Mouse (Mus musculus): ENCODE data around the gene Arl6ip6. TPM values are rescaled to one million over a fixed set of nuclear protein-coding genes. Genes with fewer than 3 reads are reported as not detected.

The Arl6ip6 gene
- total RNA-seq (2021) = 10 to 100 TPM; 11.1 to 12.9 TPM
- long read RNA-seq, experiment 1, transcript Arl6ip6-201 (4 exons, 2,548 nt) = major isoform, 6 of 7 reads
- long read RNA-seq, experiment 1, partial matches to known transcripts = 0 of 7 reads
- long read RNA-seq, experiment 1, other reads (novel, unspliced or antisense) = 0 of 7 reads
- long read RNA-seq, experiment 2, transcript Arl6ip6-201 (4 exons, 2,548 nt) = major isoform, 8 of 12 reads
- long read RNA-seq, experiment 2, partial matches to known transcripts = 0 of 12 reads
- long read RNA-seq, experiment 2, other reads (novel, unspliced or antisense) = 3 of 12 reads

DNA sequence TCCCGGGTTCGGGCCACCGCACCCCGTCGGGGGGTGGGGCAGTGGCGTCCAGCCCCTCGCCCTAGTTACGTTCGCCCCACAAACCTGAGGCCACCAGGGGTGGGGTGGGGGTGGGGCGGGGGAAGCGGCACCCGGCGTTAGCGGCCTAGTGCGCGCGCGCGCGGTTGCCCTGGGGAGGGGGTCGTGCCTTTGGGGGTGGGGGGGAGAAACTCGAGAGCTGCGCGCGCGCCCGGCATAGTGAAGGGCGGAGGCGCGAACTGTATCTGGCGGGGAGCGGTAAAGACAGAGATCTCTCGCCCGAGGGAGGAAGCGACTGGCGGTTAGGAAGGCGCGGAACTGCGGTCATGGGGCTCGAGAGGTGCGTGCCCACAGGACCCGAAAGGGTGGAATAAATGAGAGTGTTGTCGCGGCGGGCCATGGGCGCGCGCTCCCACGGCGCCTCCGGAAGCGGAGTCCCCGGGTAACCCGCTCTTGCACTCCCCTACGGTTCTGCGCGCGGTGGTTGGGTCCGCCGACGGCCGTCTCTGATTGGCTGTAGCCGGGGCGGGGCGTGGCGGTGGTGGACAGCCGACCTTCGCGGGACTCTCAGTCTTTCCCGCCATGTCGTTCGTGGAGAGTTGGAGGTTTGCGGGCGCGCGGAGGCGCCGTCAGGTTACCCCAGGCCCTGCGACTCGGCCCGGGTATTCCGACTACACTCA is at the start of gene Arl6ip6:
Gene Arl6ip6 (plus strand): TSS at position 204 of the 698 bp plus-strand sequence.
- H3K4me3 ChIP-seq = peak within 1 kb of the TSS; percentile 82
- no peak for TF ChIP-seq CTCF (conservative IDR thresholded peaks at IDR 0.05)
- H3K27ac ChIP-seq = peak within 1 kb of the TSS; percentile 100
- DNase-seq (ENCODE audit: low spot score in 2 of 2) = peak; percentile 96 to 98

DNA sequence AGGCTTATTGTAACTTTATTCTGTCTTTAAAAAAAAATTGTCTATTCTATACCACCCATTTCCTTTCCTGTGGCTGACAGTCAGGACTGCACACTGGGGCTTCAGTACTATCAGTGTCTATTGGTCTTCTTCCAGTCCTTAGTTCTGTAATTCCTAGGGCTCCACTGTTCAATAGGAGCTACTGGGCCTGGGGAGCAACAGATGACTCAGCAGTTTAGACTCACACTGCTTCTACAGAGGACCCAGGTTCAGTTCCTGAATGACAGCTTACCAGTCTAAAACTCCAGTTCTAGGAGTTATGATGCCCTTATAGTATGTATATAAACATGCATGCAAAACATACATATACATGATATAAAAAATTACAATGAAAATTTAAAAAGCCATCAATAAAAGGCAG is 44.7 kb upstream of the Arl6ip6 start:
- no peak for TF ChIP-seq CTCF (conservative IDR thresholded peaks at IDR 0.05)
- Histone ChIP-seq H3K27ac (no peak overlapping the region), H3K4me3 (no peak overlapping the region)
- no peak for DNase-seq (ENCODE audit: low spot score in 2 of 2)

DNA sequence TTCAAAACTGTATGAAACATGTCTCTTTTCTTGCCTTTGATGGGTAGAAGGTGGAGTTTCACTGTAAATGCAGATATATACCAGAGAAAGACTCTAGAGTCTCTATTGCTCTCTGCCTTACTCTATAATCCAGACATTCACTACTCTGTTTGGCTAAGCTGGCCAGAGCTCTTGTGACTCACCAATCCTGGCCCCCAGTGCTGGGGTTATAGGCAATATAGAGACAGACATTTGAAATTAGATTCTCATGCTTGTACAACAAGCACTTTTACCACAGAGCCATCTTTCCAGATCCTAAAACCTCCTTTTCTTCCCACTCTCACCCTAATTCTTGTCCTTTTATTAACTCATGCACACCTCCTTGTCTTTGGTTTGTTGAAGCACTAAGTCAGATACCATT is 17.6 kb upstream of the Arl6ip6 start:
- Histone ChIP-seq H3K4me3 (no peak overlapping the region), H3K27ac (no peak overlapping the region)
- no peak for TF ChIP-seq CTCF (conservative IDR thresholded peaks at IDR 0.05)
- no peak for DNase-seq (ENCODE audit: low spot score in 2 of 2)

DNA sequence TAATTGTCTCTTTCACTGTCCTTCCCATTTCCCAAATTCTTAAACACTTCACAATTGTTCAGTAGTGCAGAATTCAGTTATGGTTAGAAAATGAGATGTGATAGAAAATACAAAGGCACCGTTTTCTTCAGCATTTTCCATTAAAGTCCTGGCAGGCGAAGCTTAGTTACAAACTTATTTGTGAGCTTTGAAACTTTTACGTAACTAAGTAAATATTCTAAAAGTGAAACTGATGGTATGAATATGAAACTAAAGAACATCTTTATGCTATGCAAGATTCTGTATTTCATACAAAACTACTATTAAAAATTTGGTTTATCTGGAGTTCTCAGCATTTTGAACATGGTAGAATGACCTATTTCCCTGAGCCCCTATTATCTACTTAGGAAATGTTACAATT is 12.6 kb upstream of the Arl6ip6 start:
- no peak for TF ChIP-seq CTCF (conservative IDR thresholded peaks at IDR 0.05)
- no peak for DNase-seq (ENCODE audit: low spot score in 2 of 2)
- Histone ChIP-seq H3K27ac (no peak overlapping the region), H3K4me3 (no peak overlapping the region)

DNA sequence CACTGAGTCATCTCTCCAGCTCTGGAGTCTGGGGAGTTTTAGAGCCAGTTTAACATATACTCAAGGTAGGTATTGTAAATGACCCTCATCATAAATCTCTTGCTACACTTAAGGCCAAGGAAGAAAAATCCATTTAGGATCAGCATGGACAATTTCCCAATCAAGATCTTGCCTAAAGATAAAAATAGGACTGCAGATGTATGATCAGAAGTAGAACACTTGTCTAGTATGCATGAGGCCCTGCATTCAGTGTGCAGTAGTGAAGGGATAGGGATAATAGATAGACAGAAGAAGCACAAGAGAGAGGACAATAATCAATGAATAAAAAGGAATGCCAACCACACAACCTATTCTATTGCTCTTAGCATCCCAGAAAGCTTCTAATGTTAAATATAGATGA is 11.7 kb upstream of the Arl6ip6 start:
- no peak for TF ChIP-seq CTCF (conservative IDR thresholded peaks at IDR 0.05)
- Histone ChIP-seq H3K4me3 (no peak overlapping the region), H3K27ac (no peak overlapping the region)
- no peak for DNase-seq (ENCODE audit: low spot score in 2 of 2)

DNA sequence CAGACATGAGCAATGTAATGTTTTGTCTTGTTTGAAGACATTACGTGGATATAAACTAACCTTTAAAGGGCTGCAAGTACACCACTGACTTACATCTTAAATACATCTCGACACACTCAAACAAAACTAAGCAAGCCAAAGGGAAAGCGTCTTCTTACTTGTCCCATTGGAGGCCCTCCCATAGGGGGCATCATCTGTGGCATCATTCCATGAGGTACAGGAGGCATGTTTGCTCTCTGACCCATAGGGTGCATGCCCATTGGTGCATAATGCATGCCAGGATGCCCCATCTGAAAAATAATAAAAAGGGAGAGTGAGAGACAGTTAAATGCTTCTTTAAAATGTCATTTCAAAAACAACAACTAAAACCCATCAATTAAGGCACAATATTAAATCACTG is 1.7 kb upstream of the Arl6ip6 start:
- H3K27ac ChIP-seq = no peak overlapping the region
- peak; percentile 36; the same call in 1 of the 2 replicates for TF ChIP-seq CTCF (conservative IDR thresholded peaks at IDR 0.05)
- no peak for DNase-seq (ENCODE audit: low spot score in 2 of 2)
- peak overlapping the region; percentile 82 for H3K4me3 ChIP-seq

DNA sequence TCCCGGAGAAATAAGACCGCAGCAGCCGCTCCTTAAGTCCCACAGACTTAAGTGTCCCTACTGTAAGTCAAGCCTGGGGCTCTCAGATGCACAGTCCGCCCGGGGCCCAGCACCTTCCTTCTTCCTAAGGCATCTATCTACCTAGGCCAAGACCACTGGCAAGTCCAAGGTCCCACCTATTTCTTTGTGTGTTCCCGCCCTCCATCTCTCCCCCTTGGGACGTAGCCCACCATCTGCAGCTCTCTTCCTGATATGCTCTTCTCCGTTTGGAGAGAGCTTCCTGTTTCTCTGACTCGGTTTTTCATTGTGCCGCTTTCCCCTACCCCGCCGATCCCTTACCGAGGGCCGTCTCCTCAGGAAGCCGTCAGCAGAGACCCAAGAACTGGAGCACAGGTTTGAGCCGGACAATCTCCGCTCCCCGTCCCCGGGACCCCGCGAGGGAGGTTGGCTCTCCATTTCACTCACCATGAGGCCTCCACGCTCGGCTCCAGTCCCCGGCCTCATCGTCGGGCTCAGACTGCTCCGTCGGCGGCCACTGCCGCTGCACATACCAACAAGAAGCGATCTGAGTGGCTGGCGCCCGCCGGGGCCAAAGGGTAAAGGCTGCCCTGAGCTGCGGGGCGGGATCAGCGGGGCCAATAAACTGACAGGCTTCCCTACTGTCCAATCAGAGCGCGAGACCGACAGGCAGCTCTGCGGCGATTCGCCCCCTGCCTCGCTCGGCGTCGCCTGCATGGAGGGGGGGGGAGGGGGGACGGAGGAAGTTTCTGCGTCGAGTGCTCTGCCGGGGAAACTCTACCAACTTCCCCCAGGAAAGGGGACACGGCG is 628 bp upstream of the Arl6ip6 start, which contains the start of gene Prpf40a:
Gene Prpf40a (minus strand): TSS at position 601 of the 828 bp plus-strand sequence.
- DNase-seq (ENCODE audit: low spot score in 2 of 2) = peak; percentile 99 to 100
- Histone ChIP-seq H3K27ac (peak within 1 kb of the TSS; percentile 100), H3K4me3 (peak within 1 kb of the TSS; percentile 82)
- TF ChIP-seq CTCF (conservative IDR thresholded peaks at IDR 0.05) = no peak

DNA sequence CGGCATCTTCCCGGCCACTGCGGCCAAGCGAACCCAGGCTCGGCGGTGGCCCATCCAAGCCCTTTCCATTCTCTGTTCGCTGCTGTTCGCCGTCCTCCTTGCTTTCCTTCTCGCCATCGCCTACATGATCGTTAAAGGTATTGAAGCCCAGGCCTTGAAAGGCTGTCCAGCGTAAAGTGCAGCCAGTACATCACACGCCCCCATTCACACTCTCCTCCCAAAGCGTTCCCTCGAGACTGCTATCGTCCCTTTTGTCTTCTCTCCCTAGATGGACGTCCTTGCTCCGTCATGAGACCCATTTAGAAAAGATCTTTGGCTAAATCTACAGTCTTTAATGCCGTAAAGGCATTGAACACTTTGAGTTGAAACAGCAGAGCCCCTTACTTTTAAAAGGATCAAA is 860 bp downstream of the Arl6ip6 start:
- no peak for DNase-seq (ENCODE audit: low spot score in 2 of 2)
- no peak for TF ChIP-seq CTCF (conservative IDR thresholded peaks at IDR 0.05)
- Histone ChIP-seq H3K27ac (peak overlapping the region; percentile 100), H3K4me3 (peak overlapping the region; percentile 82)

DNA sequence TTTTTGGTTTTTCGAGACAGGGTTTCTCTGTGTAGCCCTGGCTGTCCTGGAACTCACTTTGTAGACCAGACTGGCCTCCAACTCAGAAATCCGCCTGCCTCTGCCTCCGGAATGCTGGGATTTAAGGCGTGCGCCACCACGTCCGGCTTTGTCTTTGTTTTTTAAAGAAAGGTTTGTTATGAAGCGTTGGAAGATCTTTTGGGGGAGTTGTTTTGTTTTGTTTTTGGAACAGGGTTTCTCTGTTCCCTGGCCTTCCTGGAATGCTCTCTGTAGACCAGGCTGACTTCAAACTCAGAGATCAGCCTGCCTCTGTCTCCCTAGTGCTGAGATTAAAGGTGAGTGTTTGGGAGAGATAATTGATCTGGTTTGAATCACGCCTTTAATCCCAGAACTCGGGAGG is 4.9 kb downstream of the Arl6ip6 start:
- no peak overlapping the region for H3K27ac ChIP-seq
- no peak for DNase-seq (ENCODE audit: low spot score in 2 of 2)
- TF ChIP-seq CTCF (conservative IDR thresholded peaks at IDR 0.05) = no peak
- no peak overlapping the region for H3K4me3 ChIP-seq

DNA sequence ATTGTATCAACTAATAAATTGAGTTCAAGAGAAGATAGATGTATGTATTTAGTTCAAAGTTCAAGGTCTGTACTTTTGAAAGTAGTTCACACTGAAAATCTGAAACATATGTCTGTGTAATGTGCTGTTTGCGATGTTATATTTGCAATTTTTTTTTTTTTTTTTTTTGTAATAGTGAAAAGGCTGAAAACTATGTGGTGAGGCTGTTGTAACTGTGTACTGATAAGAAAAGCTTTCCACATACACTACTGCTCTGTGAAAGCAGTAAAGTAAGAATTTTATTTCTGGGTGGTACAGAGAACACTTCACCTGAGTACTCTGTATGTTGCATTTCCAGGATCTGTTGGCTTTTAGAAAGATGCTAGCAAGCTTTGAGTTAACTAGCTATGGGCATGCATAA is 7.7 kb downstream of the Arl6ip6 start:
- H3K27ac ChIP-seq = no peak overlapping the region
- DNase-seq (ENCODE audit: low spot score in 2 of 2) = no peak
- H3K4me3 ChIP-seq = no peak overlapping the region
- no peak for TF ChIP-seq CTCF (conservative IDR thresholded peaks at IDR 0.05)

DNA sequence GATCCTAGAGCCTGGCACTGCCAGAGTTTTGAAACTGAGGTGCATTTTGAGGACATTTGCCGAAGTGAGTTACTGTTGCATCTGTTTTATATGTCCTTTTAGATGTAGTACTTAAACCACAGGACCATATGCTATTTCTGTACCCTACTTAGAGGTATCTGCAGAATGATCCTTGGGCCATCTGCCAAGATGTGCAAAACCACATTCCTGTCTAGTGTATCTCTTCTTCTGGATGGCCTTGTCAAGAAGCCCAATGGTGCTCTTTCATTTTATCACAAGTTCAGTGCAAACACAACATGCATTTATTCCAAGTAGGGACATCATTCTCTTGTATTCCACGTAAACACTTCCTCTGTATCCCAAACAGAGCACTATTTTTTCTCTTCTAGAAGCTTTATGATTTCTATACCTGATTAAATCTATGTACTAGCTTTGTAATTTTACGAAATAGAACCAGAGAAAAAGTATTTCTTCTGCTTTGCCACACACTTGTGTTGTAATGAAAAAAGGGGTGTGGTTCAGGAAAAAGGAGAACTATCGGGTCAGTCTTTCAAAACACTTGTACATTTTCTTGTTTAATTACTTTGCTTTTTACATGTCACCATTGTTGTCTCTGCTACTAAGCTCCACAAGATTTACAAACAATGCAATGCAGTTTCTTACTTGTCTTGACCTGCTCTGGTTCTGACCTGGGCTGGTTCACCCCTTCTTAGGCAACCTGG is 8.8 kb downstream of the Arl6ip6 start:
- no peak overlapping the region for H3K27ac ChIP-seq
- H3K4me3 ChIP-seq = no peak overlapping the region
- no peak for DNase-seq (ENCODE audit: low spot score in 2 of 2)
- no peak for TF ChIP-seq CTCF (conservative IDR thresholded peaks at IDR 0.05)

Measured in layer of hippocampus, adult 2 months (tissue).